Mouse (Mus musculus) layer of hippocampus, adult 9-11 months (tissue): ENCODE results near the gene Coa6.

ENCODE experiments used
- DNase-seq: peaks from one replicate; pipeline ENCODE4 v3.0.0; 2022

The Coa6 gene

DNA sequence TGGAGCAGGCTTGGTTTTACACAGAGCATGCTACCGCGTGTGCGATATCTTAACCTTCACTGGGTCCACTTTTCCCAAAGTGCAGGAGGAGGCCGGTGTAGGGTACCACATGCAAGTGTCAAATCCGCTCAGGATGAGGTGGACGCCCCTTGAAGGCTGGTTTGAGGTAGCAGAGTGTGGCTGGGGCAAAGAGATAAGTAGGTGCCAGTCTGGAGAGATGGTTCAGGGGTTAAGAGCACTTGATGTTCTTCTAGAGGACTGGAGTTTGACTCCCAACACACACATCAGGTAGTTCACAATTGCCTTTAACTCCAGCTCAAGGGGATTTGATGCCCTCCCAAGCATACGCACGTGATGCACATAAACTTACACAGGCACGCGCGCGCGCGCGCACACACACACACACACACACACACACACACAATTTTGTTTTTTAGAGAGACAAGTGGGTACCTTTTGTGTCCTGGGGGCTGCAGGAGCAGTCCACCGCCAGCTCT is 51.5 kb downstream of the Coa6 start:
- no peak for DNase-seq

DNA sequence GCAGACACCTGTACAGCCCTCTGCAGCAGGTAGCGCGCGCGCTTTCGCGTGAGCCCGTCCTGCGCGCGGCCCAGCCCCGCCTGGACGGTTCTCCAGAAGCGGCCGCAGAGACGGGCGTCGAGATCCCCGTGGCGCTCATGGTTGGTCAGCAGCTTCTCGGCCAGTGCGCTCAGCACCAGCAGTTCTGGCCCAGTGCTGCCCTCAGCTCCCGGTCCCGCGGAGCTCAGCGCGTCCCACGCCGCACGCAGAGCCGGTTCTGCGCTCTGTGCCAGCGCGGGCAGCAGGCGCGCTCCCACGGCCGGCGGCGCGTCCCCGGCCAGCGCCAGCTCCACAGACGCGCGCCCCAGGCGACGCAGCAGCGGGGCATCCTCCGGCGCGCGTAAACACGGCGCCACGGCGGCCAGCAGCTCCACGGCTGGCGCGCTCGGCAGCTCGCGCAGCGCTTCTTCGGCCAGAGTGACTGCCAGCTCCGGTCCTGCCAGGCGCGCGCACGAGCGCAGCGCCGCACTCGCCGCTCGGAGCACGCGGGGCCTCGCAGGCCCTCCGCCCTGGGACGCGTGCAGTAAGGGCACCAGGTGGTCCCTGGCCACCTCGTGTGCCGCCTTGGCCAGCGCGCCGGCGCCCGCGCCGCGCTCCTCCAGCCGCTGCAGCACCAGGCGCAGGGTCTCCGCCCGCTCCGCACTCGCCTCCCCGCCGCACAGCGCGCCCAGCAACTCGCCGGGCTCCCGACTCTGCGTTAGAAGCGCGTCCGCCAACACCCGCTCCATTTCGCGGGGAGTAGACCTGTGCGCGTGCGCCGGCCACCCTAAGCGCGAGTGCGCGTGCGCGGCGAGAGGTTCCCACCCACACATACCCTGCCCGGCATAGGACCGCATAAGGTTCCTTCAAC is 52.2 kb downstream of the Coa6 start, which contains the start of gene Tarbp1:
Gene Tarbp1 (minus strand): TSS at position 767 of the 889 bp plus-strand sequence.
- DNase-seq: peak; percentile 91
